Mouse (Mus musculus) liver, adult 2 months (tissue): ENCODE results near the gene Foxp1. TPM values are rescaled to one million over a fixed set of nuclear protein-coding genes. Genes with fewer than 3 reads are reported as not detected.

Source experiments
- DNase-seq: peaks from one replicate; pipeline ENCODE4 v3.0.0-alpha.2; 2011; ENCODE audit warnings: low read depth, low spot score; ENCODE audit errors: extremely low read depth
- H3K27ac ChIP-seq: fragments of 200-500 bp; replicated peaks from 2 replicates; pipeline ENCODE4 v1.5.1; 2012; ENCODE audit warnings: low read depth, mild to moderate bottlenecking, control low read depth, inconsistent platforms, low read length; ENCODE audit not compliant: insufficient read depth
- H3K27me3 ChIP-seq: fragments of 200-500 bp; 2 replicates; pipeline ENCODE4 v1.6.1; 2012; ENCODE audit warnings: mild to moderate bottlenecking, moderate library complexity, low read length, inconsistent platforms; ENCODE audit not compliant: control insufficient read depth, insufficient read depth
- H3K36me3 ChIP-seq: fragments of 200-500 bp; 2 replicates; pipeline ENCODE4 v1.6.1; 2012; ENCODE audit warnings: low read length, inconsistent platforms; ENCODE audit not compliant: control insufficient read depth, insufficient read depth
- H3K4me1 ChIP-seq: fragments of 200-500 bp; 2 replicates; pipeline ENCODE4 v1.6.1; 2011; ENCODE audit warnings: low read length; ENCODE audit not compliant: control insufficient read depth, insufficient read depth
- H3K4me3 ChIP-seq: fragments of 200-500 bp; 2 replicates; pipeline ENCODE4 v1.5.1; 2011; ENCODE audit warnings: low read depth, mild to moderate bottlenecking, control low read depth, low read length, moderate library complexity; ENCODE audit not compliant: insufficient read depth
- H3K79me2 ChIP-seq: fragments of 200-500 bp; 2 replicates; pipeline ENCODE4 v1.6.1; 2012; ENCODE audit warnings: inconsistent platforms, mild to moderate bottlenecking, low read length, moderate library complexity; ENCODE audit not compliant: control insufficient read depth, insufficient read depth
- H3K9ac ChIP-seq: fragments of 200-500 bp; 2 replicates; pipeline ENCODE4 v1.6.1; 2012; ENCODE audit warnings: low read depth, mild to moderate bottlenecking, control low read depth, inconsistent platforms, low read length
- CTCF ChIP-seq: fragments of 200-500 bp; IDR thresholded peaks from 2 replicates; pipeline ENCODE4 v1.5.1; 2011; ENCODE audit warnings: low read depth, low read length, control low read depth
- POLR2A ChIP-seq: fragments of 200-500 bp; IDR thresholded peaks from 2 replicates; pipeline ENCODE4 v1.6.1; 2011; ENCODE audit warnings: low read length, control low read depth; ENCODE audit not compliant: insufficient read depth; ENCODE audit errors: extremely low read depth
- WGBS: fragments of 180-500 bp; shearing (Covaris S2); methylation state at CpG from one replicate; pipeline ENCODE4 v1.1.7; 2018; 5-methylcytosine and 5-hydroxymethylcytosine counted together
- polyA plus RNA-seq: library from polyadenylated mRNA; depleted of rRNA; stranded (reverse); fragments of >200 nt; gene quantifications from 2 replicates; pipeline ENCODE4 v1.2.3, GENCODE M21; 2012
- total RNA-seq: library from RNA; depleted of rRNA; stranded (reverse); fragments of >200 nt; gene quantifications from 2 replicates; pipeline ENCODE4 v1.2.3, GENCODE M21; 2014

The Foxp1 gene
- total and polyA plus RNA-seq, 2 experiments = 22.7 to 24.8 TPM

DNA sequence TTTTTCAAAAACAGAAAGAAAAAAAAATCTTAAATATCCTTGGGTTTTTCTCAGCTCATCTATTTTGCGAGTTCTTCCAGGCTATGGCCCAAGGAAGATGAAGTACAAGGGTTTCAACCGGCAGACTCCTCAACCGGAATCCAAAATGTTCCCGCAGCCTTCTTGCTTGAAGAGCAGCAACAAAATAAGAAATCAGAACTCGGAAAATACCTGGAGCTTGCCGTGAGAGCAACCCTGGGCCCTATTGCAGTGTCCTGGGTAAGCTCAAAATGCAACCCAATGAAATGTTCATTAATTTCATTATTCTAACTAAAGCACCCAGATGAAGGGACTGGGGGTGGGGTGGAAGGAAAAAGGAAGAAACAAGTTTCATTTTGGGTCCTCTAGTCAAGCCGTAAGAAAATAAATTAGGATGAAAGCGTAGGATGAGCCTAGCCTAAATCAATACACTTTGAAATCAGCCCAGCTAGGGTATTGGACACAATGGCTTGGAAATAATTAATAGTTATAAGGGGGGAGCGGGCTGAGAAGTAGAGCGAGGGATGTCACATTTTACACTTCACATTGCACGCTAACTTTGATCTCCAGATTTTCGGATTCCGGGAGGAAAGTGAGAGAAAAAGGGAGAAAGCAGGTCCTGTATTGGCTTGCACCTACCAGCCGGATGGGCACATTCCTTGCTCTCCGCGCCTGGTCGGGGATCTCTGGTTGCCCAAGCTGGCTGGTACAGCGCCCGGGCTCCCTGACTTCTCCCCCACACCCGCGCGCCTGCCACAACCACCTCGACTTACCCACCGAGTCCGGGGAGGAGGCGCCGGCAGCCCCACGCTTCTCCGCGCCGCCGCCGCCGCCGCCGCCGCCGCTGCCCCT, 2.5 kb downstream of the Foxp1 start:
- DNase-seq = peak; percentile 51
- 6% methylated on average over 38 of the region's 38 CpGs for WGBS
- peak overlapping the region; percentile 98 for H3K9ac ChIP-seq
- no peaks in the 10 kb centered on the region for H3K27me3 ChIP-seq
- H3K4me3 ChIP-seq = peak overlapping the region; percentile 95
- peak overlapping the region; percentile 32; the same call in 1 of the 2 replicates for H3K27ac ChIP-seq
- no peak for TF ChIP-seq CTCF
- TF ChIP-seq POLR2A = no peak
- peaks cover 1% of the 10 kb centered on the region for H3K36me3 ChIP-seq
- peaks cover 2% of the 10 kb centered on the region; the same call in 1 of the 2 replicates for H3K4me1 ChIP-seq
- H3K79me2 ChIP-seq = peaks cover 11% of the 10 kb centered on the region; the same call in 1 of the 2 replicates

DNA sequence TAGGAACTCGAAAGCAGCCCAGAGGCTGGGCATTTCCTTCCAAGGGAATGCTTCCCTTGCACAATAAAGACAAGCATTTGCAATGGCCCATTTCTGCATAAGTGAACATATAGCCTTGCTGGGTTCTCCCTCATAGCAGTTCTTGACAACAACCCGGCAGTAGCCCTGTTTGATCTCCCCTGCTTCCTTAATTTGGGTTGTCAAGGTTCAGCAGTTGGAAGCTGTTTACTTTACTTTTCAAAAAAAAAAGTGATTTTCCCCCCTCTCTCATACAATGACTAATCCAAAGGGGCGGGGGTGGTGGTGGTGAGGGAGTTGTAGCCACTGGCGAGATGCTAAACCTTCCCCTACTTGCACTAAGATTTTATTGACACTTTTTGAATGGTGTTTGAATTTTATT, 3.5 kb downstream of the Foxp1 start:
- Histone ChIP-seq H3K4me1 (peaks cover 2% of the 10 kb centered on the region; the same call in 1 of the 2 replicates), H3K27ac (no peak overlapping the region), H3K9ac (no peak overlapping the region), H3K4me3 (no peak overlapping the region), H3K36me3 (peaks cover 3% of the 10 kb centered on the region), H3K27me3 (no peaks in the 10 kb centered on the region), H3K79me2 (peaks cover 19% of the 10 kb centered on the region)
- 59% methylated on average over 4 of the region's 4 CpGs for WGBS
- no peak for TF ChIP-seq POLR2A
- no peak for DNase-seq

DNA sequence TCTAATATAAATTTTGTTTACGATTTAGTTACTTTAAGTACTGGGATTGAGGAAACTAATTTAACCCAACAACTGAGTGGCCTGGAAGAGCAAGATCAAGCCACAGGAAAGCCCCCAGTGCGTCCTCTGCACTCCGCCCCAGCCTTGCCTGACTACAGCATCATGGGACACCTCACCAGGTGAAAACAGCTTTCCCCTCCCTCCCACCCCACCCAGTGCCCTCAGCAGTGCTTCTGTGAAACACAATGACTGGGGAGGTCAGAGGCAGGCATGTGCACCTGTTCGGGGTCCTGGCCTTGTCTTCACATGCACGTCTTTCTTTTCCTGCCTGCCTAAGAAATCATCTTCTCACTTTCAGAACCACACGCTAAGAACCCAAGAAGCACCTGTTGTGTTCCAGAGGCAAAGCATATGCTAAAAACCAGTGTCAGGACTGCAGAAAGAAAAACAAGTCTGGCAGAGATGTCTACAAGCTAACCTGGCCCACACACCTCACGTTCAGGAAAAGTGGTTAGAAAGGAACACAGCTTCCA, 6.8 kb downstream of the Foxp1 start:
- H3K4me3 ChIP-seq = no peak overlapping the region
- WGBS = 93% methylated on average over 7 of the region's 7 CpGs
- no peak overlapping the region for H3K9ac ChIP-seq
- peaks cover 3% of the 10 kb centered on the region for H3K36me3 ChIP-seq
- no peak overlapping the region for H3K27ac ChIP-seq
- DNase-seq = no peak
- H3K4me1 ChIP-seq = peaks cover 2% of the 10 kb centered on the region; the same call in 1 of the 2 replicates
- H3K27me3 ChIP-seq = no peaks in the 10 kb centered on the region
- TF ChIP-seq POLR2A (no peak), CTCF (no peak)
- peaks cover 20% of the 10 kb centered on the region for H3K79me2 ChIP-seq

DNA sequence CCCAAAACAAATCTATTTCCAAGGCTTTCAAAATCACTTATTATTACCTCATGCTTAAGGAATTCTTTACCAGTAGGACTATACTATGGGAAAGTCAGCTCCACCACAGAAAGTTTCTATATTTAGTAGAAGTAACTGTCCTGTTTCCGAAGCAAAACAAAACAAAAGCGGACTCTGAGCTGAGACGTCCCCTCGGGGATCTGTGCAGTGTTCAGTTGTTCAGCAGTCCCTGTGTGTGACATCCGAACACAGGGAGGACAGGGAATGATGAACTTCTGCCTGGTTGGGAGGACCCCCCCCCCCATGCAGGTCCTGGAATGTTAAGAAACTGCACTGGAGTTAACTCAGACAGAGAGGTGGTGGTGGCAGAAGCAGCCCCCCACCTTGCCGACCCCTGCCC, 10.7 kb downstream of the Foxp1 start:
- Histone ChIP-seq H3K4me3 (no peak overlapping the region), H3K9ac (no peak overlapping the region), H3K36me3 (peaks cover 3% of the 10 kb centered on the region), H3K4me1 (peaks cover 14% of the 10 kb centered on the region), H3K27me3 (no peaks in the 10 kb centered on the region), H3K27ac (no peak overlapping the region), H3K79me2 (peaks cover 36% of the 10 kb centered on the region)
- 75% methylated on average over 6 of the region's 6 CpGs for WGBS
- DNase-seq = no peak
- no peak for TF ChIP-seq POLR2A
- TF ChIP-seq CTCF = no peak

DNA sequence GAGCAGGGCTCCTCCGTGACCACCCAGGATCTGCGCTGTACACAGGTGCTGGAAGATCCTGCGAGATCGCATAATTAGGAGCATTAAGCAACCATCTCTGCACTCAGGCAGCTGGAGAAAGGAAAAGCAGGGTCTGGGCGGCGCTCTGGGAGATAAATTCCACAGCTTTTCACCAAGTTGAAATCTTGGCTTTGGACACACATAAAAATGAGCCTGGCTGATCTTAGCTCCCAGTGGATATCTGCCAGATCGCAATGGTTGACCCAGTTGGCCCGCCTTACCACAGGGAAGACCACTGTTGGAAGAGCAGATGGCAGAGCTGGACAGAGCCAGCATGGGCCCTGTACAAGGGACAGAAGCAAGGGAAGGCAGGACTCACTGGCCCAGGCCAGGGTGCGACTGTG, 13.3 kb downstream of the Foxp1 start:
- Histone ChIP-seq H3K9ac (no peak overlapping the region), H3K27ac (no peak overlapping the region), H3K79me2 (peaks cover 35% of the 10 kb centered on the region), H3K4me1 (peaks cover 15% of the 10 kb centered on the region), H3K36me3 (peaks cover 11% of the 10 kb centered on the region), H3K27me3 (no peaks in the 10 kb centered on the region), H3K4me3 (no peak overlapping the region)
- WGBS = 50% methylated on average over 9 of the region's 9 CpGs
- no peak for TF ChIP-seq CTCF
- no peak for TF ChIP-seq POLR2A
- DNase-seq = peak; percentile 39

DNA sequence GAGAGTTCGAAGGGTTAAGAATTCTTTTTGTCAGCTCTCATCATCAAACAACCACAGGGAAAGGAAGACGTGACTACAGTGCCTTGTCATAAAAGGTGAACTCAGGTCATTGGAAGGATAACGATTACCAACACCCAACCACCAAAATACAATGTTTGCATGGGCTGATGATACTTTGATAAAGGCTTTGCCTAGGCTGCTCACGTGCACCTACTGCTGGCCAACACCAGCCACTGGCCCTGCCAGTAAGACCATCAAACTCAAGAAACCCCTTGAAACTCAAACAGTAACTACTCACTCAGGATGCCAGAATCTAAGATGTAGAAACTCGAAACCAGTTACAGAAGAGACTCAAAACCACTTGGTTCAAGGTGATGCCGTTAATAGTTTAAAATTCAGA, 15.7 kb downstream of the Foxp1 start:
- 51% methylated on average over 6 of the region's 6 CpGs for WGBS
- Histone ChIP-seq H3K4me1 (peaks cover 17% of the 10 kb centered on the region), H3K9ac (no peak overlapping the region), H3K4me3 (no peak overlapping the region), H3K27me3 (no peaks in the 10 kb centered on the region), H3K36me3 (peaks cover 11% of the 10 kb centered on the region), H3K27ac (no peak overlapping the region), H3K79me2 (peaks cover 44% of the 10 kb centered on the region)
- TF ChIP-seq POLR2A (no peak), CTCF (peak; percentile 55)
- peak; percentile 56 for DNase-seq
